Mouse (Mus musculus): ENCODE data around the gene Far2. TPM values are rescaled to one million over a fixed set of nuclear protein-coding genes. Genes with fewer than 3 reads are reported as not detected.

The Far2 gene
- total RNA-seq, 2 experiments from 2014 or later: 0.05 TPM; not detected in 1

DNA sequence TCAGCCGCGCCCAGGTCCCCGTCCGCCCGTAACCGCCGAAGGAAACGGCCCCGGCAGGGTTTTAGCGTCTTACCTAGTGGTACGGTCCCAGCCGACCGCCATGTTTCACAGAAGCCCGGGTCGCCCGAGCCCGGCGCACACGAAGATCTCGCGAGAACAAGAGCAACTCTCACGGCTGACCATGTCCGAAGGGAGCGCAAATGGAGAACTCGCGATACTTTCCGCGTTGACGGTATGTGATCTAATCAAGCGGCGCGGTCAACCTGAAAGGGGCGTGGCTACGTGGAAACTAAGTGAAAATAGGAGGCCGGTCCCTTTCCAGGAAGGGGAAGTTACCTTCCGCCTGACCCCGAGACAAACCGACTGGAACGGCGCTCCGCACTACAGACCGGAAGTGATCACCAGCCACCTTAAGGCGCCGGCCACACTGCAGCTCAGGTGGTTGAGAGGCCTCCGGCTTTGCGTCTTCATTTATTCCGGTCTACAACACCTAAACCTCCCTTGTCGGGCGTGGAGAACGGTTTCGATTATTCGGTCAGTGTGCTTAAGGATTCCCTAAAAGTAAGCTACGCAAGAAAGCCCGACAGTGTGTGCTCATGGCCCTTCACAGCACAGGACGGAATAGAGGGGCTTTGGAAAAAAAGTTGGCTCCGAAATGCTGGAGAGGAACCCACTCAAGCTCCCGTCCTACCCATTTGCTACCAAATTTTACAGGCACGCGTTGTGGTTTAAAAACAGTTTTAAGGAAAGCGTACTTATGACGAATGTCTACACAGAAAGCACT lies 165.0 kb downstream of the Far2 start, which contains the start of gene Ergic2:
Gene Ergic2 (minus strand): TSS at position 478 of the 784 bp plus-strand sequence.
- intact Hi-C loops (cut with DNase I): loop anchor here (5.0 to 10.0 kb wide), 2 partner anchors 703 to 1095 kb away; partner anchors contain the start of gene Resf1

DNA sequence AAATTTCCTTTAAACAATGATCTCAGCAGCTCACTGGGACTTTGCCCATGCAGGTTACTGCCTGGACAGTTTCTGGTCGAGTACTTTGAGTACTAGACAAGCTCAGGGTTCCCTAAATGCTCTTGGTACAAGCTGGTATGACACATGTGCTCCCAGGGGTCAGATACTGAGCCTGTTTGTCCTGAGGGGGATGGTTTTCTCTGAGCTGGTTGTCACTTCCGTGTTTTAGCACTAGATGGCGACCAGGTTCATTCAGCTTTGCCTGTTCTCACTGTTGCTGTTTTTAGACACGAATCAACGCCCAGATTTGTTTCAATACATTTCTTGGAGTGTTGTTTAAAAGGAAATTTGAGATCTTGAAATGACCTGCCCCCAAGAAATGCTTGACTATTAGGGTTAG lies 167.7 kb downstream of the Far2 start:
- peak; percentile 40 to 48 for DNase-seq
- intact Hi-C loops (cut with DNase I): loop anchor here (5.0 to 10.0 kb wide), 2 partner anchors 700 to 1093 kb away; partner anchors contain the start of gene Resf1

More for the DNA sequence above, 165.0 kb downstream of the Far2 start, which contains the start of gene Ergic2:
- DNase-seq: peak; percentile 93 to 96

DNA sequence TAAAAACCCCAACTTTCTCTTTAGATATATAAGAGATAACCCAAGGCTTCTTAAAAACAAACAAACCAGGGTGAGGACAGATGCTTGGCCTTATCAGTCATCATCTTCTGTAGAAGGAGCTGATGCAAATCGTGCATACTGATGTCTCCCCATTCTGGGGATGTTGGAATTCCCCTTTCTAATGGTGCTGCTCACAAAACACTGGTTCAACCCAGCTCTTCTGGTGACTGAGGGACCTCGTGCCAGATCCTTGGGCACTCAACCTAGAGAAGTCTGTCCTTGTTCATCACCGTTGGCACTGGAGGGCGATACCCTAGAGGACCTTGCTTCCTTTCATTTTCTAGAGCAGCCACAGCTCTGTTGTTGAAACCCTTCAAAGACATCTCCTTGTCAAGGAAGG lies 169.7 kb downstream of the Far2 start:
- DNase-seq: no peak
- intact Hi-C loops (cut with DNase I): loop anchor here (10.0 kb wide), 1 partner anchor 698 kb away; no protein-coding TSS in a partner anchor

- DNase-seq: no peak
- intact Hi-C loops (cut with DNase I): loop anchor here (10.0 kb wide), 1 partner anchor 696 kb away; no protein-coding TSS in a partner anchor
Measured at GRCm38 (mm10) chr6:148218235-148219076, 171.4 kb downstream of the Far2 start.

GRCm38 (mm10) chr6:148222686-148223085 lies 175.6 kb downstream of the Far2 start:
- intact Hi-C loops (cut with DNase I): no loop called here
- no peak for DNase-seq

DNA sequence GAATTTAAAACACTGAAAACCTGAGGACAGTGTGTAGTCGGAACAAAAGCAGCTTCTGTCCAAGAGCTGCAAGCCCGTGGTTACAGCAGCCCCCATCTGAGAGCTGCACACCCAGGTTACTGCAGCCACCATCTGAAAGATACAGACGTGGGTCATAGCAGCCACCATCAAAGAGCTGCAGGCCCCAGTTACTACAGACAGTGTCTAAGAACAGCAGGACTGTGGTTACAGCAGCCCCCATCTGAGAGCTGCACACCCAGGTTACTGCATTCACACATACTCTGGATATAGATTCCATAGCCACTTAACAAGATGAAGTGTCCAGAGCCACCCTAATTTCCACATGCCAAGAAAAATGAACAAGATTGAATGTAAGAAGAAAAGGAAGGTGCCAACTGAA lies 180.5 kb downstream of the Far2 start:
- intact Hi-C loops (cut with DNase I): no loop called here
- no peak for DNase-seq

Other genes starting within 250 kb of the Far2 start
- 10 to 100 TPM; 46.3 to 63.5 TPM for gene Ergic2, start 165.1 kb downstream of the Far2 start, total RNA-seq (2021)